Mouse (Mus musculus): Measurements from ENCODE around the gene Psmc2. TPM values are rescaled to one million over a fixed set of nuclear protein-coding genes. Genes with fewer than 3 reads are reported as not detected.

The Psmc2 gene
- polyA plus RNA-seq, 1 experiment from 2014 or later = 198 TPM

DNA sequence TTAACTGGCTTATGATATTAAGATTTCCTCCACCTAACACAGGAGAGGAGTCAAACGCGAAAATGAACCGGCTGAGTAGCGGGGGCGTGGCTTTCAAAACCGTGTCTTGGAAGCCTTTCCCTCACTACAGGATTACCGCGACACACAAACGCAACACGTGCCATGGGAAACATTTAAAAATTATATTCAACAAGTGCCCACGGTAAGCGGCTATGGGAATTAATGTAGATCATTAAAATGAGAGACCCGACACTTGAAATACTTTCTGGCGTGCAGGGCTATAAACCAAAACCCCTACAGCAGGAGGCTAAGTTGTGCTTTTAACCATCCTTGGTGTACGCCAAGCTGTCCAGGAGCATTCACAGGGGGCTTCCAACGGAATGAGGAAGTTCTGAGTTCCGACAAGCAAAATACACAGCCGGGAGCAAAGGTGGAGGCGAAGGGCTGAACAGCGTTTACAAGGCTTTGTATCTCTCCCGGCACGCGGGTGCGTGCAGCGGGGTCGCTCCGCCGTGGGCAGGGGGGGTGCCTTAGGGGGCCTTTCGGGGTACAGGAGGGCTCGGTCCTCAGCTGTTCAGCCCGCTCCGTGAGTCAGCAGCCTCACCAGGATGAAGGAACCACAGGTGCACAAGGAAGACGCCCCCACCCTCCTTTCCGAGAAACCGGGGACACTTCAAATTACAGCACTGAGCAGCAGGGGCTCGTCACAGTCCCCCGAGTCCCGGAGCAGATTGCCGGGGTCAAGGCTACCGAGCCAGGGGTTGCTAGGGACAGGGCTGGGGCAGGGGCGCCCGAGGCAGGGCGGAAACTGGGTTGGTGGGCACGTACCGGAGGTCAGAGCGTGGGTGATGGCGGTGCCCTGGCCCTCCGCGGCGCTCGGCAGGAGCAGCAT is 676 bp upstream of the Psmc2 start:
- 1% methylated on average over 50 of the region's 51 CpGs for WGBS
- Histone ChIP-seq H3K27ac (peak overlapping the region; percentile 84), H3K9me3 (no peaks in the 10 kb centered on the region), H3K36me3 (peaks cover 35% of the 10 kb centered on the region), H3K4me3 (peak overlapping the region; percentile 94), H3K27me3 (no peaks in the 10 kb centered on the region), H3K4me2 (peak overlapping the region; percentile 97), H3K9ac (peak overlapping the region; percentile 87), H3K4me1 (replicated peaks) (peaks cover 28% of the 10 kb centered on the region)
- peak; percentile 85 for ATAC-seq (ENCODE audit: low FRiP score)

DNA sequence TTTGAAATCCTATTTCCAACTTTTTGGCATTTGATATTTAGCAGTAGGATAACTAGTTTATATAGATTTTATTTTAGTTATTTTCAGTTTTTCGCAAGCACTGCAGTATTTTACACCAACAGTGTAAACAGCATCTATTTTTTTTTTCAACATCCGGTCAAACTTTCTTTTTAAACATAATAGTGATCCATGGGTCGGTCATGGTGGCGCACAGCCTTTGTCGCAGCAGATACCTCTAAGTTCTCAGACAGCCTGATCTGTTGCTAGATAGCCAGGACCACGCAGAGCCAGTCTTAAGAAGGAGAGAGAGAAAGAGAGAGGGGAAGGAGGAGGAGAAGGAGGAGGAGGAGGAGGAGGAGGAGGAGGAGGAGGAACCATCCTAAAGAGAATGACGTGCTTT is 693 bp downstream of the Psmc2 start:
- WGBS = 84% methylated on average over 6 of the region's 7 CpGs
- ATAC-seq (ENCODE audit: low FRiP score) = no peak
- no peak overlapping the region for H3K27ac ChIP-seq

DNA sequence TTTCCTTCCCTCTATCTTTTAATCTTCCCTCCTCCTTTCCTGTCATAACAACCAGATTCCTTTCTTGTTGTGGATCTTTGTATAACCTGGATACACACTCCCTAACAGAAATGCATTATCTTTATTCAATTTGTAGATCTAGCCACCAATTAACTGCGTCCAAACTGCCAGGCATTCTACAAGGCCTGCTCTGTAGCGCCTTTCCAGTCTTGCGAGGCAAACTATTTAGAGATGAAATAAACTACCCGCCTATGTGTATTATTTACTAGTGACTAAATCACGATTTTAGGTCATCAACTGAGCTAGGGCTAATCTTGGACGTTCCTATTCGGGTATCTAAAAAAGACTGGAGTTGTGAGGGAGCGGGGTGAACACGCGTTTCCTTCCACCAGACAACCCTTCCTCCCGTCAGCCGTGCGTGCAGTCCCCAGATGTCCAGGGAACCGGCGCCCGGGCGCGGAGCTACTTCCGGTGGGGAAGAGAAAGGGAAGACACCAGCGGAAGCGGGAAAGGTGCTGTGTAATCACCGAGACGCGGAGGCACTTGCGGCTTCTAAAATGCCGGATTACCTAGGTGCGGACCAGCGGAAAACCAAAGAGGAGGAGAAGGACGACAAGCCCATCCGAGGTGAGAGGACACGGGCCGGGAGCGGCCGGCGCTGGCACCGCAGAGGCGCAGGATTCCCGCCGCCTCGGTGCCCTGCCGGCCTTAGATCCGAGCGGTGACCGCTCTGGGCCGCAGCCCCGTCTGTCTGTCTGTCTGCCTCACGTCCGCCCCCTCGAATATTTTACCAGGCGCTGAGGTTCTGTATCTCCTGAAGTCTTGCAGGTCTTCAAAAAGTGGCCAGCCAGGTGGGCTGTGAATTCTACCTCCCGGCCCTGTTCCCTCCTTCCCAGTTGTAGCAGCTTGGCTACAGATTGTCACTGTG is 1.4 kb downstream of the Psmc2 start:
- H3K9me3 ChIP-seq = no peaks in the 10 kb centered on the region
- peak overlapping the region; percentile 70 for H3K4me2 ChIP-seq
- WGBS = 3% methylated on average over 49 of the region's 51 CpGs

More for the DNA sequence above, 693 bp downstream of the Psmc2 start:
- Histone ChIP-seq H3K9me3 (no peaks in the 10 kb centered on the region), H3K4me2 (peak overlapping the region; percentile 70), H3K4me3 (no peak overlapping the region), H3K4me1 (replicated peaks) (peaks cover 37% of the 10 kb centered on the region), H3K36me3 (peaks cover 21% of the 10 kb centered on the region), H3K9ac (no peak overlapping the region), H3K27me3 (no peaks in the 10 kb centered on the region)

GRCm38 (mm10) chr5:21787186-21788105 is 2.4 kb downstream of the Psmc2 start:
- ATAC-seq (ENCODE audit: low FRiP score) = no peak
- no peaks in the 10 kb centered on the region for H3K27me3 ChIP-seq
- H3K4me3 ChIP-seq = peak overlapping the region; percentile 93
- H3K9ac ChIP-seq = peak overlapping the region; percentile 93
- H3K4me1 ChIP-seq (replicated peaks) = peaks cover 37% of the 10 kb centered on the region
- no peak overlapping the region for H3K27ac ChIP-seq
- peaks cover 12% of the 10 kb centered on the region for H3K36me3 ChIP-seq
- no peaks in the 10 kb centered on the region for H3K9me3 ChIP-seq
- peak overlapping the region; percentile 70 for H3K4me2 ChIP-seq
- 41% methylated on average over 11 of the region's 11 CpGs for WGBS

More for the DNA sequence above, 1.4 kb downstream of the Psmc2 start:
- peak; percentile 81 for ATAC-seq (ENCODE audit: low FRiP score)
- Histone ChIP-seq H3K36me3 (peaks cover 14% of the 10 kb centered on the region), H3K27me3 (no peaks in the 10 kb centered on the region), H3K9ac (peak overlapping the region; percentile 93), H3K4me1 (replicated peaks) (peaks cover 37% of the 10 kb centered on the region), H3K4me3 (peak overlapping the region; percentile 93), H3K27ac (peak overlapping the region; percentile 90)

DNA sequence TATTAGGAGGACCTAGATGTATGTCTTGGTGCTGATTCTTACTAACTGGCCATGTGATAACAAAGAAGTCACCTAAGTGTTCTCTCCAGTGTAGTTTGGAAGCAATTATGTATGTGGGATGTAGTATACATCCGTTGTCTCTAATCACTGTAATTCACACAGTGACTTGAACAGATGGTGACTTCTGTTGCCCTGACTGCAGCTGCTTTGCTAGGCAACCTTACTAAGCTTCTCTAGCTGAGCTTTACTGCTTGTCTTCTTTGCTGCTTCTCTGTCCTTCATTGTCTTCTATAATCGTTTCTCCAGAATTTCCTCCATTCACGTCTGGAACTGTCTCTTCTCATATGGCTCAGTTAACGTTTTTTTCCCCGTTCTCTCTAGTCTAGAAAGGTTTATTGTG is 4.0 kb downstream of the Psmc2 start:
- peaks cover 35% of the 10 kb centered on the region for H3K4me1 ChIP-seq (replicated peaks)
- WGBS = 72% methylated on average over 5 of the region's 5 CpGs
- H3K9me3 ChIP-seq = no peaks in the 10 kb centered on the region
- H3K27ac ChIP-seq = no peak overlapping the region
- H3K4me3 ChIP-seq = no peak overlapping the region
- no peak overlapping the region for H3K9ac ChIP-seq
- no peak overlapping the region for H3K4me2 ChIP-seq
- H3K36me3 ChIP-seq = peaks cover 7% of the 10 kb centered on the region
- H3K27me3 ChIP-seq = no peaks in the 10 kb centered on the region
- no peak for ATAC-seq (ENCODE audit: low FRiP score)

DNA sequence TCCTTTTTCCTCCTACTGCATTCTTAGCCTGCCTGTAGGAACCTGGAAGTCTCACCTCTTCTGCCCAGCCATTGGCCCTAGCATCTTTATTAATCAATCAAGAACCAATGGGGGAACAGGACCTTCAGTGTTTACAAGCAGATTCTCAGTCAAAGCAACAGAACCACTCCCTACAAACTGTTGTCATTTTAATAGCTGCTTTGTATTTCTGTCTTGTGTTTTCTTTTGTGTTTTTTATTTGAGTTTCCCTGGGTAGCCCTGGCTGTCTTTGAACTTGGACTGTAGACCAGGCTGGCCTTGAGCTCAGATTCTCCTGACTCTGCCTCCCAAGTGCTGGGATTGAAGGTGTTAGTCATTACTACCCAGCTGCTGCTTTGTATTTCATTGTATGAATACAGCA is 7.1 kb downstream of the Psmc2 start:
- Histone ChIP-seq H3K4me1 (replicated peaks) (peaks cover 31% of the 10 kb centered on the region), H3K27ac (no peak overlapping the region), H3K9me3 (no peaks in the 10 kb centered on the region), H3K4me3 (no peak overlapping the region), H3K36me3 (peaks cover 27% of the 10 kb centered on the region), H3K4me2 (no peak overlapping the region), H3K9ac (no peak overlapping the region), H3K27me3 (no peaks in the 10 kb centered on the region)
- ATAC-seq (ENCODE audit: low FRiP score) = no peak

DNA sequence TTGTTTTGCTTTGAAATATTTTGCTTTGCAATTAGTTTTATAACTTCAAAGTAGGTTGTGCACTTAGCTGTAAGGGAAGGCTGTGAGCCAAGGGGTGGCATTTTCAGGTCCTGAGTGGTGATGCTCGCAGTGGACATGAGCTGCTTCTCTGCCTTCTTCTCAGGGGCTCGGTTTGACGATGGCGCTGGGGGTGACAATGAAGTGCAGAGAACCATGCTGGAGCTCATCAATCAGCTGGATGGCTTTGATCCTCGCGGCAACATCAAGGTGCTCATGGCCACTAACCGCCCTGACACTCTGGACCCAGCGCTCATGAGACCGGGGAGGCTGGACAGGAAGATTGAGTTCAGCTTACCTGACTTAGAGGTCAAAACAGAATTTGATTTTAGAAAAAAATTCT is 17.8 kb downstream of the Psmc2 start:
- no peak for ATAC-seq (ENCODE audit: low FRiP score)
- Histone ChIP-seq H3K9me3 (no peaks in the 10 kb centered on the region), H3K36me3 (peaks cover 58% of the 10 kb centered on the region), H3K4me2 (no peak overlapping the region), H3K27me3 (no peaks in the 10 kb centered on the region), H3K4me1 (replicated peaks) (no peaks in the 10 kb centered on the region), H3K4me3 (no peak overlapping the region), H3K27ac (no peak overlapping the region), H3K9ac (no peak overlapping the region)
- 92% methylated on average over 9 of the region's 9 CpGs for WGBS

GRCm38 (mm10) chr5:21803691-21804188 is 18.7 kb downstream of the Psmc2 start:
- no peak overlapping the region for H3K9ac ChIP-seq
- no peak overlapping the region for H3K4me2 ChIP-seq
- no peaks in the 10 kb centered on the region for H3K9me3 ChIP-seq
- H3K27ac ChIP-seq = no peak overlapping the region
- no peaks in the 10 kb centered on the region for H3K4me1 ChIP-seq (replicated peaks)
- H3K4me3 ChIP-seq = no peak overlapping the region
- H3K36me3 ChIP-seq = peaks cover 53% of the 10 kb centered on the region
- no peak for ATAC-seq (ENCODE audit: low FRiP score)
- H3K27me3 ChIP-seq = no peaks in the 10 kb centered on the region
- 90% methylated on average over 12 of the region's 12 CpGs for WGBS

DNA sequence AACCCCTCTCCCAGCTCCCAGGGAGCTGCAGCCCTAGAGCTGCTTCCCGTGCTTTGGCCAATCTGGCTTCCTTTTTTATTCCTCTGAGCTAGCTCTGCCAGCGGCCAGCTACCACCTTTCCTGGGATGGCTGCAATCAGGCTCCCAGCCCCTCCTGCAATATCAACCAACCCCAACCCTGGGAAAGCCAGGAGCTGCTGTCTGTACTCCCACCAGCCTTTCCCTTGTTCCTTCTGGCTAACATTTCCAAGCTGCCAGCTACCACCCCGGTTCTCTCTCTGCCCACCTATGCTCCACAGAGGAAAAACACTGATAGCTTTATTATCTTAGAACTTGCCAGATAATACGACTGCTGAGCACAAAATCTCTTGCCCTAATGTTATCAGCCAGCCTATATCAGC is 19.8 kb downstream of the Psmc2 start:
- H3K36me3 ChIP-seq = peaks cover 44% of the 10 kb centered on the region
- no peaks in the 10 kb centered on the region for H3K27me3 ChIP-seq
- H3K9ac ChIP-seq = no peak overlapping the region
- WGBS = 87% methylated on average over 4 of the region's 4 CpGs
- H3K9me3 ChIP-seq = no peaks in the 10 kb centered on the region
- no peak overlapping the region for H3K4me3 ChIP-seq
- no peak for ATAC-seq (ENCODE audit: low FRiP score)
- H3K4me2 ChIP-seq = no peak overlapping the region
- H3K4me1 ChIP-seq (replicated peaks) = no peaks in the 10 kb centered on the region
- H3K27ac ChIP-seq = no peak overlapping the region

GRCm38 (mm10) chr5:21810924-21811323 is 25.8 kb downstream of the Psmc2 start:
- no peaks in the 10 kb centered on the region for H3K27me3 ChIP-seq
- no peak overlapping the region for H3K9ac ChIP-seq
- 75% methylated on average over 10 of the region's 10 CpGs for WGBS
- ATAC-seq (ENCODE audit: low FRiP score) = no peak
- H3K4me1 ChIP-seq (replicated peaks) = no peaks in the 10 kb centered on the region
- no peak overlapping the region for H3K4me2 ChIP-seq
- no peak overlapping the region for H3K27ac ChIP-seq
- H3K4me3 ChIP-seq = no peak overlapping the region
- H3K9me3 ChIP-seq = no peaks in the 10 kb centered on the region
- H3K36me3 ChIP-seq = no peaks in the 10 kb centered on the region

DNA sequence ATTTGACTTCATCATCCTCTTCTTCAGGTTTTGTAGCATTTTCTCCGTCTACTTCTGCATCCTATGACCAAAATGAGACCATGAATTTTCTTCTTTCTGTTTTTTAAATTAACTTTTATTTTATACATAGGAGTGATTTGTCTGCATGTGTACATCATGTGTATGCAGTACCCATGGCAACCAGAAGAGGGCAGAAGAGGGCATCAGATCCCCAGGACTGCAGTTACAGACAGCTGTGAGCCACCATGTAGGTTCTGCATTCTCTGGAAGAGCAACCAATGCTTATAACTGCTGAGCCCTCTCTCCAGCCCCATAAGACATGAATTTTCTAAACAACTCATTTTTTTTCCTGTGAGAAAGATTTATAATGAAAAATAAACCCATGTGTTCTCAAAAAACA is 28.9 kb downstream of the Psmc2 start:
- Histone ChIP-seq H3K27me3 (no peaks in the 10 kb centered on the region), H3K36me3 (no peaks in the 10 kb centered on the region), H3K4me2 (no peak overlapping the region), H3K27ac (no peak overlapping the region), H3K4me1 (replicated peaks) (no peaks in the 10 kb centered on the region), H3K9ac (no peak overlapping the region), H3K9me3 (no peaks in the 10 kb centered on the region), H3K4me3 (no peak overlapping the region)
- ATAC-seq (ENCODE audit: low FRiP score) = no peak
- WGBS = 46% methylated on average over 1 of the region's 1 CpGs
